Mouse (Mus musculus) stomach, postnatal 0 days (tissue): Measurements from ENCODE around the gene Tmem30c. TPM values are rescaled to one million over a fixed set of nuclear protein-coding genes. Genes with fewer than 3 reads are reported as not detected.

Experiments used
- ATAC-seq: fragments of 200-750 bp; cut with Nextera tagmentation; 2 replicates; pipeline ENCODE4 v1.8.0; 2017; ENCODE audit not compliant: low FRiP score, low TSS enrichment
- DNase-seq: peaks from one replicate; pipeline ENCODE4 v3.0.0-alpha.2; 2016; ENCODE audit warnings: low spot score
- H3K27ac ChIP-seq: fragments of 300-500 bp; sonication (generic); replicated peaks from 2 replicates; pipeline ENCODE4 v1.5.1; 2014; ENCODE audit warnings: mild to moderate bottlenecking, control low read depth
- H3K27me3 ChIP-seq: fragments of 300-500 bp; sonication (generic); 2 replicates; pipeline ENCODE4 v1.6.1; 2014; ENCODE audit warnings: low read length; ENCODE audit not compliant: control insufficient read depth, insufficient read depth
- H3K36me3 ChIP-seq: fragments of 300-500 bp; sonication (generic); 2 replicates; pipeline ENCODE4 v1.6.1; 2014; ENCODE audit warnings: low read length, mixed read lengths; ENCODE audit not compliant: control insufficient read depth, insufficient read depth
- H3K4me1 ChIP-seq: fragments of 300-500 bp; sonication (generic); replicated peaks from 2 replicates; pipeline ENCODE4 v1.6.1; 2014; ENCODE audit warnings: antibody characterized with exemption; ENCODE audit not compliant: control insufficient read depth, insufficient read depth
- H3K4me2 ChIP-seq: fragments of 300-500 bp; sonication (generic); replicated peaks from 2 replicates; pipeline ENCODE4 v1.6.1; 2014; ENCODE audit warnings: low read depth, mild to moderate bottlenecking, control low read depth, moderate library complexity
- H3K4me3 ChIP-seq: fragments of 300-500 bp; sonication (generic); 2 replicates; pipeline ENCODE4 v1.5.1; 2014; ENCODE audit warnings: low read depth, low read length, control low read depth
- H3K9ac ChIP-seq: fragments of 300-500 bp; sonication (generic); 2 replicates; pipeline ENCODE4 v1.6.1; 2014; ENCODE audit warnings: mild to moderate bottlenecking, low read length, control low read depth, mixed read lengths
- H3K9me3 ChIP-seq: fragments of 300-500 bp; sonication (generic); 2 replicates; pipeline ENCODE4 v1.6.1; 2016; ENCODE audit warnings: low read length; ENCODE audit not compliant: control insufficient read depth
- CTCF ChIP-seq: IDR thresholded peaks from 2 replicates; pipeline ENCODE4 v1.5.1; 2016; ENCODE audit warnings: antibody characterized with exemption, low read depth, mild to moderate bottlenecking, moderate library complexity
- EP300 ChIP-seq: optimal IDR thresholded peaks from 2 replicates; pipeline ENCODE3; 2016; ENCODE audit warnings: antibody characterized with exemption
- WGBS: fragments of 180-500 bp; shearing (Covaris S2); extraction: QIAGEN DNeasy Blood & Tissue Kit; methylation state at CpG from one replicate; pipeline ENCODE4 v1.1.7; 2014; 5-methylcytosine and 5-hydroxymethylcytosine counted together
- polyA plus RNA-seq: library from polyadenylated mRNA; unstranded; fragments of >200 nt; fragmentation: Nextera tagmentation; extraction: Ambion mirVana; gene quantifications from 2 replicates; pipeline ENCODE4 v1.2.1, GENCODE M21; 2015

The Tmem30c gene
- polyA plus RNA-seq, 1 experiment from 2014 or later: not detected

GRCm38 (mm10) chr16:57303716-57304115 is 11.1 kb upstream of the Tmem30c start:
- no peaks in the 10 kb centered on the region for H3K27me3 ChIP-seq
- no peaks in the 10 kb centered on the region for H3K36me3 ChIP-seq
- ATAC-seq (no peak), DNase-seq (no peak)
- no peak overlapping the region for H3K4me2 ChIP-seq
- no peak overlapping the region for H3K27ac ChIP-seq
- TF ChIP-seq EP300: no peak
- TF ChIP-seq CTCF: no peak
- WGBS: 66% methylated on average over 19 of the region's 19 CpGs
- no peak overlapping the region for H3K4me3 ChIP-seq
- no peaks in the 10 kb centered on the region for H3K9me3 ChIP-seq
- H3K9ac ChIP-seq: no peak overlapping the region
- H3K4me1 ChIP-seq: no peaks in the 10 kb centered on the region

GRCm38 (mm10) chr16:57302792-57303698 is 10.4 kb upstream of the Tmem30c start:
- TF ChIP-seq EP300 (no peak), CTCF (no peak)
- Histone ChIP-seq H3K27me3 (no peaks in the 10 kb centered on the region), H3K9me3 (no peaks in the 10 kb centered on the region), H3K9ac (no peak overlapping the region), H3K36me3 (no peaks in the 10 kb centered on the region), H3K4me2 (no peak overlapping the region), H3K4me3 (no peak overlapping the region), H3K4me1 (no peaks in the 10 kb centered on the region), H3K27ac (no peak overlapping the region)
- 85% methylated on average over 25 of the region's 25 CpGs for WGBS
- DNase-seq: no peak
- ATAC-seq: no peak

DNA sequence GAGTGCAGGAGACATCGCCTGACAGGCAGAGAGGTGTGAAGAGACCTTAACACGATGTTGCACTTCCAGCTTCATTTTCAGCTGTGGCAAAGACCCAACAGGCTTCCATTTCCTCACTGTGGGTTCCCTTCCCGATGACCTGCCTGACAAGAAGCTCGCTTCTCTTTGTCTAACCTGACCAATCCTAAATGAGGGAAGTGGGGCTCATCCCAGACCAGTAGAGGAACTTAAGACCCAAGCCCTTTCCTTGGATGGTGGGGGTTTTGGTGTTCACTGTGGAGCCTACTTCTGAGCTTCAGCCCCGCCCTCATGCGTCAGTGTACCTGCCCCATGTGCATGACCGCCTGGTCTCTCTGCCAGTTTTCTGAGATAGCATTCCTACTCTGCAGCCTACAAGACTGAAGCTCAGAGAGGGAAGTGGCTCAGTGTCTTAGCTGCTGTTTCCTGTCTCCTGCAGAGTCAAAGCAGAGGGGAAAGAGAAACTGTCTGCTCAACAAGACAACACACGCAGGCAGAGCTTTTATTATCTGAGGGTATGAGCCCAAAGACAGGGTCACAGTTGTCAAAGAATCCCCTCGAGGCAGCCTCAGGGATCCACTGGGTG is 8.9 kb upstream of the Tmem30c start:
- Histone ChIP-seq H3K9me3 (no peaks in the 10 kb centered on the region), H3K4me1 (no peaks in the 10 kb centered on the region), H3K4me2 (no peak overlapping the region), H3K27me3 (no peaks in the 10 kb centered on the region), H3K27ac (no peak overlapping the region), H3K36me3 (no peaks in the 10 kb centered on the region), H3K9ac (no peak overlapping the region), H3K4me3 (no peak overlapping the region)
- 80% methylated on average over 9 of the region's 9 CpGs for WGBS
- no peak for TF ChIP-seq EP300
- TF ChIP-seq CTCF: no peak
- no peak for ATAC-seq
- no peak for DNase-seq

DNA sequence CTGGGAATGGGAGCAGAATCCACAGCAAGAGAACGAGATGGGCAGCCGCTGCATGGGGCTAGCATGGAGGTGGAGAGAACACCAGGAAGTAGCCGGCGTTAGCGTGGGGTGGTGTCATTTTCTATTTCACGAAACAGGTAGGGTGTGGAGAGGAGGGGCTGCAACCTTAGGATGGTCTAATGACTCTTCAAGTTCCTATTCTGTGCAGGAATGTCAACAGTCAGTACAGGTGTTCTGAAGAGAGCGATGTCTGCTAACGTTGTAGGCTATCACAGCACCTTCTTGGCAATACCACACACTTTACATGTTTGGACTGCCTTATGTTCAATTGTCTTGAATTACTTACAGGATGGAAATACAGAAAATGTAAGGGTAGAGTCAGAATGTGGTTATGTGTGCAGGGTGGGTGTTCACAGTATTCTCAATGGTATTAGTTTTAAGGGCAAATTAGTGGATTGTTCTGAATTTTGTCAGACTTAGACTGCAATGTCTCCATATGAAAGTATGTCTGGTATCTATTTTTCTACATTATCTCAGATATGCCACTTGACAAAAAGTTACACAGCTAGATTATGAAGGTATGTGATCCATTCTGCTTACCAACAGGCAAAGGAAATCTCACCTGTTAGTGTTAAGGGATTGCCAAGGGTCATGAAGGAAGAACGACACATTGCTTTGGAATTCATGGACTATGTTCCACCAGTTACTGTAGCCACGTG is 2.7 kb upstream of the Tmem30c start:
- H3K4me2 ChIP-seq: no peak overlapping the region
- no peaks in the 10 kb centered on the region for H3K9me3 ChIP-seq
- H3K27me3 ChIP-seq: no peaks in the 10 kb centered on the region
- H3K36me3 ChIP-seq: no peaks in the 10 kb centered on the region
- no peak for TF ChIP-seq CTCF
- no peak for TF ChIP-seq EP300
- no peak overlapping the region for H3K9ac ChIP-seq
- no peak overlapping the region for H3K4me3 ChIP-seq
- no peak overlapping the region for H3K27ac ChIP-seq
- 73% methylated on average over 10 of the region's 10 CpGs for WGBS
- ATAC-seq (no peak), DNase-seq (no peak)
- H3K4me1 ChIP-seq: no peaks in the 10 kb centered on the region

DNA sequence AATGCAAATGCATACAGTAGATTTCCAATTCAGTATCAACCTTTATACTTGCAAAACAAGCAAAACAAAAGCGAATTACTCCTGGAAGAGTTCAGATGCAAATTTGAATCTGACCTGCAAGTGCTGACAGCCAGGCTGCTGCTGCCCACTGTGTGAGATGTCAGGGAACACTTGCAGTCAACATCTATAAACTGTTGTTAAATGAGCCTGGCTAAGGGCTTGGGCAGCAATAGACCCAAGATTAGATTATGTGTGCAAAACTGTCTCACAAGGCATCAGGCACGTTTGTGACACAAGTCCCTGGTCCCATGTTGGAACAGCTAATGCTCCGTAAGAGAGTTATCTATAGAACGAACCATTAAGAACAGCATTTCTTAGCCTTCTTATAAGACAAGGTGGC is 369 bp downstream of the Tmem30c start:
- no peak overlapping the region for H3K4me3 ChIP-seq
- no peak for ATAC-seq
- H3K36me3 ChIP-seq: no peaks in the 10 kb centered on the region
- 66% methylated on average over 4 of the region's 4 CpGs for WGBS
- DNase-seq: no peak
- no peak for TF ChIP-seq CTCF
- TF ChIP-seq EP300: no peak
- no peaks in the 10 kb centered on the region for H3K4me1 ChIP-seq
- no peaks in the 10 kb centered on the region for H3K27me3 ChIP-seq
- no peak overlapping the region for H3K9ac ChIP-seq
- no peaks in the 10 kb centered on the region for H3K9me3 ChIP-seq
- H3K4me2 ChIP-seq: no peak overlapping the region
- H3K27ac ChIP-seq: no peak overlapping the region
